Mouse (Mus musculus): ENCODE data around the gene Tmem247. TPM values are rescaled to one million over a fixed set of nuclear protein-coding genes. Genes with fewer than 3 reads are reported as not detected.

Gene Tmem247
- polyA plus RNA-seq, 1 experiment from 2014 or later, result not detected

GRCm38 (mm10) chr17:86968581-86968980, 51.4 kb downstream of the Tmem247 start:
- no peak overlapping the region for H3K4me3 ChIP-seq
- peaks cover 59% of the 10 kb centered on the region for H3K36me3 ChIP-seq
- DNase-seq (ENCODE audit: low spot score), result no peak
- H3K27ac ChIP-seq, result no peak overlapping the region
- 95% methylated on average over 5 of the region's 5 CpGs for WGBS
- H3K9me3 ChIP-seq (replicated peaks), result no peaks in the 10 kb centered on the region
- H3K27me3 ChIP-seq (ENCODE audit: low read depth, poor library complexity, severe bottlenecking), result no peaks in the 10 kb centered on the region
- H3K4me1 ChIP-seq, result peaks cover 27% of the 10 kb centered on the region

DNA sequence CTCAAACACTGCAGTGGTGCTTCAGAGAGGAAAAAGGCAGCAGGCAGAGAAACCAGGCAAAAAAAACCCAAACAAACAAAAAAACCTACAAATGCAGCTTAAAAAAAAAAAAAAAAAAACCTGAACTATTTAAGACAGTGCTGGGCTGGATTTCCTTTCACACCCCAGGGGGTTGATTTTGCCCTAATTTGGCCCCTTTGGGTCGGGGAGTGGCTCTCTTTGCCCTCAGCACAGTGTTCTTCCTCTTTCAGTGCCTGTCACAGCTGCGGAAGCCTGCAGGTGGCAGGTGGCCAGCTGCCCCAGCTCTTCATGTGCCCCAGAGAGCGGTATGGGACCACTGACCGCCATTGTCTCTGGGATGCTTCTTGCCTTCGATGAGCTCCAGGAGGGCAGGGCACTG, 52.4 kb downstream of the Tmem247 start:
- Histone ChIP-seq H3K36me3 (peaks cover 69% of the 10 kb centered on the region), H3K4me1 (peaks cover 18% of the 10 kb centered on the region), H3K27me3 (ENCODE audit: low read depth, poor library complexity, severe bottlenecking) (no peaks in the 10 kb centered on the region), H3K9me3 (replicated peaks) (no peaks in the 10 kb centered on the region), H3K4me3 (no peak overlapping the region), H3K27ac (no peak overlapping the region)
- WGBS, result 69% methylated on average over 5 of the region's 5 CpGs
- no peak for DNase-seq (ENCODE audit: low spot score)

GRCm38 (mm10) chr17:86970026-86970750, 53.0 kb downstream of the Tmem247 start:
- Histone ChIP-seq H3K27ac (no peak overlapping the region), H3K9me3 (replicated peaks) (no peaks in the 10 kb centered on the region), H3K4me1 (peaks cover 12% of the 10 kb centered on the region), H3K4me3 (no peak overlapping the region), H3K27me3 (ENCODE audit: low read depth, poor library complexity, severe bottlenecking) (no peaks in the 10 kb centered on the region), H3K36me3 (peaks cover 76% of the 10 kb centered on the region)
- 94% methylated on average over 15 of the region's 15 CpGs for WGBS
- DNase-seq (ENCODE audit: low spot score), result no peak

- H3K4me3 ChIP-seq, result no peak overlapping the region
- DNase-seq (ENCODE audit: low spot score), result no peak
- H3K4me1 ChIP-seq, result peaks cover 8% of the 10 kb centered on the region; the same call in 1 of the 2 replicates
- WGBS, result 81% methylated on average over 5 of the region's 5 CpGs
- H3K9me3 ChIP-seq (replicated peaks), result no peaks in the 10 kb centered on the region
- H3K27ac ChIP-seq, result no peak overlapping the region
- peaks cover 77% of the 10 kb centered on the region for H3K36me3 ChIP-seq
- no peaks in the 10 kb centered on the region for H3K27me3 ChIP-seq (ENCODE audit: low read depth, poor library complexity, severe bottlenecking)
Observed at GRCm38 (mm10) chr17:86971036-86971435, 53.9 kb downstream of the Tmem247 start.

DNA sequence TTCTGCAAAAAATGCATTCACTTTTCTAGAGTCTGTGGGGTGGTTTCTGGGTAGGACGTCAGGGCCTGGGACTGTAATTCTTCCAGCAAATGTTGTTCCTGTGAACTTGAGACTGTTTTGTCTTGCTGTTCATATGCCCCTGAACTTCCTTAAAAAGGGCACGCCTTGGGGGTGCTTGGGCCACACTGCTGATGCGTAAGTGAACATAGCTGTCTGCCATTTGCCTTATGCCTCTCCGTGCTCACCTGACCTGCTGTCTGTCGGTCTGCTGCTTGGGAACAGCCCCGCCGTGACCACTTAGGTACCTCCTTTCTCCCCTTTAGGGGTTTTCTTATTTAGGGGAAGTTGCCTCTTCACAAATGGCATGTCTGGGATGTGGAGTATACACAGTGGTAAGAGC, 54.7 kb downstream of the Tmem247 start:
- Histone ChIP-seq H3K4me1 (peaks cover 8% of the 10 kb centered on the region; the same call in 1 of the 2 replicates), H3K4me3 (no peak overlapping the region), H3K36me3 (peaks cover 77% of the 10 kb centered on the region), H3K9me3 (replicated peaks) (no peaks in the 10 kb centered on the region), H3K27me3 (ENCODE audit: low read depth, poor library complexity, severe bottlenecking) (no peaks in the 10 kb centered on the region), H3K27ac (no peak overlapping the region)
- DNase-seq (ENCODE audit: low spot score), result no peak
- WGBS, result 93% methylated on average over 7 of the region's 7 CpGs

Other genes with a start within 250 kb of the Tmem247 start
- 2.8 and 2.9 TPM in 2 replicates for gene Epas1, start 163.6 kb upstream of the Tmem247 start, polyA plus RNA-seq (2016; fragmentation: Nextera tagmentation; extraction: Ambion mirVana)
- not detected in 2 replicates for gene Atp6v1e2, start 30.5 kb downstream of the Tmem247 start, polyA plus RNA-seq (2016; fragmentation: Nextera tagmentation; extraction: Ambion mirVana)
- 10.5 and 13.3 TPM in 2 replicates for gene Rhoq, start 45.7 kb downstream of the Tmem247 start, polyA plus RNA-seq (2016; fragmentation: Nextera tagmentation; extraction: Ambion mirVana)
- gene Pigf, start 108.1 kb downstream of the Tmem247 start, polyA plus RNA-seq (2016; fragmentation: Nextera tagmentation; extraction: Ambion mirVana), result 32.7 and 44.3 TPM in 2 replicates
- gene Cript, start 108.2 kb downstream of the Tmem247 start, polyA plus RNA-seq (2016; fragmentation: Nextera tagmentation; extraction: Ambion mirVana), result 135 and 136 TPM in 2 replicates
- gene Socs5, start 190.3 kb downstream of the Tmem247 start, polyA plus RNA-seq (2016; fragmentation: Nextera tagmentation; extraction: Ambion mirVana), result 9.3 and 9.5 TPM in 2 replicates

Measured in limb, embryonic 10.5 days (tissue).